Mouse (Mus musculus): ENCODE data around the gene Ift140.

The Ift140 gene

GRCm38 (mm10) chr17:25015655-25016291 lies at the start of gene Ift140, which contains the start of gene Cramp1l:
Ift140 (plus strand) TSS chr17:25016085.
Cramp1l (minus strand) TSS chr17:25015788.
- DNase-seq: peak; percentile 98 to 99

DNA sequence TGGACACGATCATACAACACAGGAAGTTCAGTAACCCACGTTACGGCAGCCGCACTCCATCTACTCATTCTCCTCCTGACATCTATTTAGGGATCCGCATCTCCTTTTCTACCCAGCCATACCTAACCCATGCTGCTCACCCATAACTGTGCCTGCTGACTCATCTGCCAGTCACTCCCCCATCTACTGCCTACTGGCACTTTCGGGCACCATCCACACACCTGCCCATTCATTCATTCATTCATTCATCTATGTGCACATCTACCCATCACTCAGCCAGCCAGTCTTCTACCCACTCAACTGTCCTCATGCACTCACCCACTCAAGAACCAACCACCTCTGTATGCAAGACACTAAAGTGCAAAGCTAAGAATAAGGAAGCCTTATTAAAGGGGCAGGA lies 28.7 kb upstream of the Ift140 start:
- no peak for DNase-seq

DNA sequence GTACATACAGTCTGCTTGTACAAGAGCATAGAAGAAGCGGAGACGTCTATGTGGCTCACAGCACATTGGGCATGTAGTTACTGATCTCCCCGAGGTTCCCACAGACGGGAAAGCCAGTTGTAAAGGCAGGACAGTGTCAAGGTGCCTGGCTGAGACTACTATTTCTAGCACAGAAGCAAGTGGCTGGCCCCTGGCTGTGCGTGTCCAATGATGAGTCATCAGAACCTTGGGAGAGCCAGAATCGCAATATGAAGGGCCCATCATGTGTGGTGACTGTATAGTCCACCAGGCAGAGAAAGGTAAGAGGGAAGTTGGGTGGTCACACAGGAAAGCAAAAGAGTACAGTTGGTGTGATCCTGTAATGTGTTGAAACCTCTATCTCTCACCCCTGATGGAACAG lies 21.2 kb upstream of the Ift140 start:
- no peak for DNase-seq

DNA sequence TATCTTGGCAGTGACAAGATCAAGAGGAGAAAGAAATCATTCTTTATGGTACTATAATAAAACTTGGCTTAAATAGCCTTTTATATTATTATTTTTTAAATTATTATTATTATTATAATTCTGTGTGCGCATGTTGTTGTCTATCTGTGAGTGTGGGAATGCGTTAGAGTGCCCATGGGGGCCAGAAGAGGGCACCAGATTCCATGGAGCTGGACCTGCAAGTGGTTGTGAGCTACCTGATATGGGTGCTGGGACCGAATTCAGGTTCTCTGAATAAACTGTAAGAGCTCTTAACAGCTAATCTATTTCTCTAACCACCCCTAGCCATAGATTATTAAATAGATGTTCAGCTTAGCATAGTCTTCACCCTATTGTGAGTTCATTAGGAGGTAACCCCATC lies 10.8 kb upstream of the Ift140 start:
- DNase-seq: no peak

- no peak for DNase-seq
Measured at GRCm38 (mm10) chr17:25007480-25007879, 8.4 kb upstream of the Ift140 start.

DNA sequence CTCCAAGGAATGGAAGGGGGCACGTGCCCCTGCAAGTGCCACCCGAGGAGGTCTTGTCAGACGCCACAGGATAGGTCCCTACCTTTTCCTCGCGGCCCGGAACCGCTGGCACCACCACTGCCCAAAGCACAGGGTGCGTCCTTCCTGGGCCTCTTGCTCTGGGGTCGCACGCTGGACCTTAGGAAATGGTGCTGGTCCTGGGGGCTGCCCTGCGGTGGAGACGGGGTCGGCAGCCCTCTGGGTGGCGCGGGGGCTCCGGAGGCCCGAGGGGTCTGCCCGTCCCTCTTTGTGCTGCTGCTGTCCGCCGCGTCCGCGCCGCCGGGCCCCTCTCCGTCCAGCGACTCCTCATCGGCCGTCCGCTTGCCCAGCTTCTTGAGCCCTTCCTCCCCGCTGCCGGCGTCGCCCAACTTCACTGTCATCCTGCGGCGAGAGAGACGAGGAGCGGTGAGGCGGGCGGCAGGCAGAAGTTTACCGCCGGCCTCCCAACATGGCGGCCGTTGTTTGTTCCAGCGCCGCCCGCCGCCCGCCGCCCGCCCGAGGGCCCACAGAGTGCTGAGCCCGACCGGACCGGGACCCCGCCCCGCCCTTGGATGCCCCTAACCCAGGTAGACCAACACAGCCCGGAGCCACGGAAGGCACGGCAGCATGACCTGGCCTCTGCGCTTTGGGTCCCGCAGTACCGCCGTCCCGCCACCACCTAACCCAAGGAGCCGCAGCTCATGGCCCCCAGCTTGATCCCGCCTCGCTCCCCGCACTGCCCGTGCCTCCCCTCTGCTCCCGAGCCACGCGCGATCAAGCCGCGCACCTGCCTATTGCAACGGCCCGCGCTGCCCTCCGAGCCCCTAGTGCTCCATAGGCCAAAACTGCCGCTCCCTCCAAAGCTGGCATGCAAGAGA lies 2.0 kb upstream of the Ift140 start:
- DNase-seq: peak; percentile 28 to 30

DNA sequence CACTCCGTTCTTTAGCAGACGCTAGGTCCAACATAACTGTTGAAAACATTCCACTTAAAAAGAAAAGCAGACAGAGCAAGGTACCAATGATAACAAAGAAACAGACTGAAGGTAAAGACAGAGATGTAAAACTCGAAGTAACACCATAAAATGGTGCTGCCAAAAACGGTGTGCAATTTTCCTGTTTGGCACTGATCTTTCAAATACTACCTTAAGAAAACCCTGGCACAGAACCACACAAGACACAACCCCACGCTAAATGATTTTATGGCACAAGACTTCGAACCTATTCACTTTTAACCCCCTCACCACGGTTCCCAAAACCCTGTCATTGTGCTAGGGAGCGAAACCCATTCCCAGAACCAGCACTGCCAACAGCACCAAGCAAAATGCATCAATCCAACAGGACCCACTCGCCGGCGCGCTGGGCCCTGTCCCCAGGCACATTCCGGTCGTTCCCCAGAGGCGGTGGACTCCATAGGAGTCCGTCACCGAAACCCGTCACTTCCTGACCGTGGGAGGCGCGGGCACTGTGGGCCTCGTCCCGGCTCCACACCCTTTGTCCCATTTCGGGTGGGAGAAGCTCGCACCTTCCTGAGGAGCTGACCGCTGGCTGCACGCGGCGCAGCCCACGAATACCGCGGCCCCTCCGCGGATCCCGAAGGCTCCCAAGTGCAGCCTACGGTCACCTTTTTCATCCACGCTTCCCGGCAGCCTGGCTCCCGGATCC lies 879 bp upstream of the Ift140 start:
- DNase-seq: peak; percentile 57 to 60

GRCm38 (mm10) chr17:25016292-25017132 lies 627 bp downstream of the Ift140 start:
- peak in 1 of 2 experiments; percentile 84 for DNase-seq

- peak; percentile 43 to 46 for DNase-seq
Measured at GRCm38 (mm10) chr17:25036183-25036582, 20.3 kb downstream of the Ift140 start.

GRCm38 (mm10) chr17:25044879-25045278 lies 29.0 kb downstream of the Ift140 start:
- DNase-seq: no peak

DNA sequence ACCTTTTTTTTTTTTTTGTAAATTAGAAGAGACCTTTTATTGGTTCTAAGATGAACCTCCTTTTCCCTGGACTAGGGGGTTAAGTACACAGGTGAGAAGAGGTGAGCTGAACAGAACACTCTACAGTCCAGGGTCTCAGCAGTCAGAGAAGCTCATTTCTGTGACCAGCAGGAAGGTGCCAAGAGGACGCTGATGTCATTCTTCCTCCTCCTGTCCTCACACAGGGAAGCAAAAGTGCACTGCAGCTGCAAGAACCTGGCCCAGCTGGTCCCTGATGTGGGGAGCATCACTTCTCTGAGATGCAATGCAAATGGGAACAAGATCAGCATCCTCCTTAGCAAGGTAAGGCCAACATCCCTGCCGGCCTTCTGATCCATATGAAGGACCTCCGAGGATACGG lies 29.4 kb downstream of the Ift140 start:
- no peak for DNase-seq

GRCm38 (mm10) chr17:25047143-25047542 lies 31.3 kb downstream of the Ift140 start:
- no peak for DNase-seq

- DNase-seq: no peak
Measured at GRCm38 (mm10) chr17:25053274-25053673, 37.4 kb downstream of the Ift140 start.

DNA sequence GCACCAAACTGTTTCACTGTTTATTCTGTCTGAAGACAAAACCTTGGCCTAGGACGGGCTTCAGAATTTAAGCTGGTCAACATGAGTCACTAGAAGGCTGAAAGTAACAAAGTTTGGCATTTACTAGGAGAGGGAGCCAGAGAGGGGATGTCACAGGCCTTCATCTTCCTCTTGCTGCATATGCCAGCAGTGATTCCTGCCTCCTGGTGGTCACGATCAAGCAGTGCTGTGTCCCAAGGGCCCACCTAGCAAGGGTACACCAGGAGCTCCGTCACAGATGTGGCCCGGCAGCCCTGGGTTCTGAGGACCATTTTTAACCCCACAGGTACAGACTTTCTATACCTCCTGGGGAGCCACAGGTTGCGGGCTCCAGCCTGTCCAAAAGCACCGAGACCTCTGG lies 41.2 kb downstream of the Ift140 start:
- DNase-seq: no peak

DNA sequence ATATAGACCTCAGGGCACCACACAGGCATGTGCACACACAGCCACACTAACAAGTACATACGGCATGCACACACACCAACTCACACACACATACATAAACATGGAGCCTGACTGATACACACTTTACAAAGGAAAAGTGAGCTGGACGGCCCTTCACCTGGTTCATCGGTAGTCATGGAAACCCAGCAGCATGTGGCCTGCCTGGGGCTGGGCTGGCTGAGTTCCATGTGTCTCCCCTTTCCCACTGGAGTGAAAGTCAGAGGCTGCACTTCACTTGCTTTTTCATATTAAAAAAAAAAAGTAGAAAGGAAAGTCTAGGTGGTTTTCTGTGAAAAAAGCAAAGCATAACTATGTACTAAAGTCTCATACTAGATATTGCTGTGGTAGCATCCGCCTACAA lies 47.4 kb downstream of the Ift140 start:
- DNase-seq: peak in 1 of 2 experiments; percentile 50

DNA sequence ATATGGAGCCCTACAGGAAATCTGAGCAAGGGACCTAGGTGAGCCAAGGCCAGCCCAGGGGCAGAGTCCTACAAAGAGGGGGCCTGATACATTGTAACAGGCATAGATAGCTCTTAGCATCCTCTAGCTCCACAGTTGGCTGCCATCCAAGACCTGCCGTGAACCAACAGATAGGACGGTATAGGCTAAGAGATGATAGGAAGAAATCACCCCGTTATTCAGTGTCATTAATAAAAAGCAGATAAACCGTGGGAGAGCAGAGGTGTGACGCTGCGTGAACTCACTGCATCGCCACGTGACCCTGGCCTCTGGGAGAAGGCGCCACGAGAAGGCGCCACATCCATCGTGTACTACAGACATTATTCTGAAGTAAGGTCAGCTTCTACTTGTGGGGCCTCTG lies 48.0 kb downstream of the Ift140 start:
- DNase-seq: peak; percentile 68 to 72

GRCm38 (mm10) chr17:25064351-25064750 lies 48.5 kb downstream of the Ift140 start:
- no peak for DNase-seq

- no peak for DNase-seq
Measured at GRCm38 (mm10) chr17:25065189-25065588, 49.3 kb downstream of the Ift140 start.

- no peak for DNase-seq
Measured at GRCm38 (mm10) chr17:25066595-25066994, 50.7 kb downstream of the Ift140 start.

- DNase-seq: no peak
Measured at GRCm38 (mm10) chr17:25067442-25067851, 51.6 kb downstream of the Ift140 start.

DNA sequence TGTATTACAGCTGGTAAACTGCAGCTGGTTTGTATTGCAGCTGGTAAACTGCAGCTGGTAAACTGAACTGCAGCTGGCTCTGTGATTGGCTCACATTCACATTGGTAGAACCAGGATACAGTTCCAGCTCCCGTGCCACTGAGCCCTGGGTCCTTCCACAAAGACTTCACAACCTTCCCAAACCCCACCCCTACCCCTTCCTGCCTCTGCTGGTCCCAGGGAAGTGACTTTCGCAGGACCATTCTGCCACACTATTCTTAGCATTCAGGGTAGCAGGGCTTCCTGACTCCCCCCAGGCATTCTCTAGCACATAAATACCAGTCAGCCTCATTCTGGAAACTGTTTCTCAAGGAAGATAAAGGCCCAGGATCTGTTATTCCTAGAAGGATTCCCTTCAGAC lies 52.8 kb downstream of the Ift140 start:
- DNase-seq: no peak

GRCm38 (mm10) chr17:25076906-25077305 lies 61.0 kb downstream of the Ift140 start:
- peak; percentile 74 to 79 for DNase-seq

All from cerebellum, postnatal 10 days (tissue).